In genomic region chr2:125661156-125661555, GRCm38 (mm10) we compare ENCODE assay signal across 9 mouse cellular contexts. TPM values are rescaled to one million over a fixed set of nuclear protein-coding genes. Genes with fewer than 3 reads are reported as not detected.
DNase-seq lines count a peak whose midpoint lies in the region; ATAC-seq lines count a peak whose summit lies in the region.
"Had no signal": no experiment of that assay in that cellular context is flagged by ENCODE, and none has a peak within 500 bp of the region (broad histone marks: within the 10 kb centered on the region; RNA-seq: fewer than 3 reads in every experiment).

No protein-coding gene starts in this region.

- peaks cover 8% of the 10 kb centered on the region for H3K4me1 ChIP-seq in hindbrain, embryonic 10.5 days (replicated peaks)
- H3K4me1 ChIP-seq in hindbrain, embryonic 11.5 days (replicated peaks; ENCODE audit: control insufficient read depth, insufficient read depth, low read length), result no peaks in the 10 kb centered on the region
- H3K4me1 ChIP-seq in embryonic facial prominence, embryonic 12.5 days, result peaks cover 10% of the 10 kb centered on the region
- no peaks in the 10 kb centered on the region for H3K4me1 ChIP-seq in forebrain, embryonic 16.5 days (replicated peaks; ENCODE audit: control insufficient read depth, insufficient read depth, low read length)
- H3K4me1 ChIP-seq in liver, embryonic 12.5 days, result peaks cover 47% of the 10 kb centered on the region

- intact Hi-C loops in left cerebral cortex, postnatal 36 days (cut with DNase I), result loop anchor here (2.0 to 10.0 kb wide), 2 partner anchors 70 to 194 kb away; partner anchors contain the start of genes Cops2 and Galk2

- no peaks in the 10 kb centered on the region for H3K36me3 ChIP-seq in hindbrain, embryonic 10.5 days
- no peaks in the 10 kb centered on the region for H3K36me3 ChIP-seq in hindbrain, embryonic 11.5 days (ENCODE audit: control insufficient read depth, insufficient read depth, low read length)
- no peaks in the 10 kb centered on the region for H3K36me3 ChIP-seq in embryonic facial prominence, embryonic 12.5 days
- no peaks in the 10 kb centered on the region for H3K36me3 ChIP-seq in forebrain, embryonic 16.5 days (ENCODE audit: control insufficient read depth, insufficient read depth)
- no peaks in the 10 kb centered on the region for H3K36me3 ChIP-seq in liver, embryonic 12.5 days

- H3K9ac ChIP-seq in hindbrain, embryonic 11.5 days (ENCODE audit: low read depth, low read length), result no peak overlapping the region
- peak overlapping the region; percentile 53 for H3K9ac ChIP-seq in embryonic facial prominence, embryonic 12.5 days
- peak overlapping the region; percentile 19; the same call in 1 of the 2 replicates for H3K9ac ChIP-seq in forebrain, embryonic 16.5 days (replicated peaks; ENCODE audit: low read depth, low read length)
- H3K9ac ChIP-seq in liver, embryonic 12.5 days, result peak overlapping the region; percentile 1; the same call in 1 of the 2 replicates

- 76% methylated on average over 4 of the region's 4 CpGs for WGBS in hindbrain, embryonic 10.5 days
- WGBS in hindbrain, embryonic 11.5 days, result 70% methylated on average over 4 of the region's 4 CpGs
- 55% methylated on average over 4 of the region's 4 CpGs for WGBS in embryonic facial prominence, embryonic 12.5 days
- 89% methylated on average over 4 of the region's 4 CpGs for WGBS in forebrain, embryonic 16.5 days
- WGBS in liver, embryonic 12.5 days (ENCODE audit: insufficient replicate concordance), result 75% methylated on average over 4 of the region's 4 CpGs

- peaks cover 10% of the 10 kb centered on the region; the same call in 1 of the 2 replicates for H3K27me3 ChIP-seq in hindbrain, embryonic 10.5 days (ENCODE audit: insufficient read depth, poor library complexity, severe bottlenecking)
- no peaks in the 10 kb centered on the region for H3K27me3 ChIP-seq in hindbrain, embryonic 11.5 days (ENCODE audit: control insufficient read depth, insufficient read depth, low read length)
- no peaks in the 10 kb centered on the region for H3K27me3 ChIP-seq in embryonic facial prominence, embryonic 12.5 days
- H3K27me3 ChIP-seq in forebrain, embryonic 16.5 days (replicated peaks; ENCODE audit: control insufficient read depth, insufficient read depth, low read length), result no peaks in the 10 kb centered on the region
- H3K27me3 ChIP-seq in liver, embryonic 12.5 days (replicated peaks), result peaks cover 6% of the 10 kb centered on the region; the same call in 1 of the 2 replicates

- no peak for DNase-seq in hindbrain, embryonic 10.5 days (ENCODE audit: low spot score)
- no peak for DNase-seq in hindbrain, embryonic 11.5 days (ENCODE audit: low spot score)
- DNase-seq in layer of hippocampus, postnatal 14 days (ENCODE audit: low spot score in 2 of 2), result no peak
- DNase-seq in left cerebral cortex, postnatal 36 days (ENCODE audit: low spot score in 2 of 2), result no peak
- DNase-seq in urinary bladder, postnatal 14 days (ENCODE audit: low spot score), result no peak
- DNase-seq: retina, postnatal 1 day had no signal

- no peak overlapping the region for H3K4me2 ChIP-seq in hindbrain, embryonic 11.5 days (replicated peaks; ENCODE audit: low read depth, low read length)
- H3K4me2 ChIP-seq in embryonic facial prominence, embryonic 12.5 days (replicated peaks), result peak overlapping the region; percentile 55
- peak overlapping the region; percentile 49 for H3K4me2 ChIP-seq in forebrain, embryonic 16.5 days (ENCODE audit: low read length)
- H3K4me2 ChIP-seq in liver, embryonic 12.5 days, result peak overlapping the region; percentile 39

- H3K27ac ChIP-seq in hindbrain, embryonic 10.5 days, result peak overlapping the region; percentile 35; the same call in 1 of the 2 replicates
- H3K27ac ChIP-seq in hindbrain, embryonic 11.5 days (ENCODE audit: low read depth, low read length), result no peak overlapping the region
- H3K27ac ChIP-seq in embryonic facial prominence, embryonic 12.5 days, result no peak overlapping the region
- H3K27ac ChIP-seq in forebrain, embryonic 16.5 days (ENCODE audit: low read length), result no peak overlapping the region
- no peak overlapping the region for H3K27ac ChIP-seq in liver, embryonic 12.5 days

- ATAC-seq in hindbrain, embryonic 11.5 days (ENCODE audit: low FRiP score), result no peak
- ATAC-seq in embryonic facial prominence, embryonic 12.5 days (ENCODE audit: insufficient number of reproducible peaks, insufficient read depth, low FRiP score, low TSS enrichment), result no peak
- no peak for ATAC-seq in forebrain, embryonic 16.5 days
- ATAC-seq in liver, embryonic 12.5 days, result no peak

- H3K9me3 ChIP-seq in hindbrain, embryonic 10.5 days, result no peaks in the 10 kb centered on the region
- no peaks in the 10 kb centered on the region for H3K9me3 ChIP-seq in hindbrain, embryonic 11.5 days (ENCODE audit: control insufficient read depth, low read length)
- H3K9me3 ChIP-seq in embryonic facial prominence, embryonic 12.5 days, result no peaks in the 10 kb centered on the region
- H3K9me3 ChIP-seq in forebrain, embryonic 16.5 days (ENCODE audit: control insufficient read depth, low read length), result no peaks in the 10 kb centered on the region
- no peaks in the 10 kb centered on the region for H3K9me3 ChIP-seq in liver, embryonic 12.5 days (replicated peaks)

- H3K4me3 ChIP-seq in hindbrain, embryonic 10.5 days, result peak overlapping the region; percentile 36
- no peak overlapping the region for H3K4me3 ChIP-seq in hindbrain, embryonic 11.5 days (ENCODE audit: low read depth, low read length)
- peak overlapping the region; percentile 22 for H3K4me3 ChIP-seq in embryonic facial prominence, embryonic 12.5 days
- H3K4me3 ChIP-seq in forebrain, embryonic 16.5 days (replicated peaks; ENCODE audit: low read length), result no peak overlapping the region; the same call in 1 of the 2 replicates
- no peak overlapping the region for H3K4me3 ChIP-seq in liver, embryonic 12.5 days

RNA-seq across cellular contexts. Expression of gene Eid1, which starts 11.7 kb away (rescaled TPM):
- polyA plus RNA-seq in hindbrain, embryonic 10.5 days (2016; fragmentation: Nextera tagmentation; extraction: Ambion mirVana), result 142 and 175 TPM in 2 replicates
- 314 and 320 TPM in 2 replicates for polyA plus RNA-seq in hindbrain, embryonic 11.5 days (2014; fragmentation: Nextera tagmentation; extraction: Ambion mirVana)
- polyA plus RNA-seq in embryonic facial prominence, embryonic 12.5 days (2016; fragmentation: Nextera tagmentation; extraction: Ambion mirVana), result 345 and 361 TPM in 2 replicates
- 317 and 327 TPM in 2 replicates for polyA plus RNA-seq in forebrain, embryonic 16.5 days (2015; fragmentation: Nextera tagmentation; extraction: Ambion mirVana)
- 59.9 and 61.6 TPM in 2 replicates for polyA plus RNA-seq in liver, embryonic 12.5 days (2016; fragmentation: Nextera tagmentation; extraction: Ambion mirVana)
- 100 to 1,000 TPM; 323 to 341 TPM for total RNA-seq in layer of hippocampus, postnatal 14 days (2021)
- 100 to 1,000 TPM; 213 to 248 TPM for total RNA-seq in left cerebral cortex, postnatal 36 days (2021)

RNA-seq across cellular contexts. Expression of gene Cep152, which starts 36.2 kb away (rescaled TPM):
- 8.5 and 11.8 TPM in 2 replicates for polyA plus RNA-seq in hindbrain, embryonic 10.5 days (2016; fragmentation: Nextera tagmentation; extraction: Ambion mirVana)
- polyA plus RNA-seq in hindbrain, embryonic 11.5 days (2014; fragmentation: Nextera tagmentation; extraction: Ambion mirVana), result 7.6 and 9.9 TPM in 2 replicates
- 9.5 and 10.1 TPM in 2 replicates for polyA plus RNA-seq in embryonic facial prominence, embryonic 12.5 days (2016; fragmentation: Nextera tagmentation; extraction: Ambion mirVana)
- 4.8 and 5.1 TPM in 2 replicates for polyA plus RNA-seq in forebrain, embryonic 16.5 days (2015; fragmentation: Nextera tagmentation; extraction: Ambion mirVana)
- polyA plus RNA-seq in liver, embryonic 12.5 days (2016; fragmentation: Nextera tagmentation; extraction: Ambion mirVana), result 7.0 and 7.2 TPM in 2 replicates
- 1 to 10 TPM; 2.9 to 3.0 TPM for total RNA-seq in layer of hippocampus, postnatal 14 days (2021)
- 1 to 10 TPM; 1.8 to 2.9 TPM for total RNA-seq in left cerebral cortex, postnatal 36 days (2021)

Comparison
In these comparisons a context has a peak if more than half of its experiments do, and no peak if none do; other contexts are left out.
1. H3K4me3 ChIP-seq: peak in hindbrain, embryonic 10.5 days (single experiment) and embryonic facial prominence, embryonic 12.5 days (single experiment); none in hindbrain, embryonic 11.5 days (single experiment), forebrain, embryonic 16.5 days (single experiment) and liver, embryonic 12.5 days (single experiment).